Mouse (Mus musculus): ENCODE measurements around the gene Mafg. TPM values are rescaled to one million over a fixed set of nuclear protein-coding genes. Genes with fewer than 3 reads are reported as not detected.

The Mafg gene
- total and polyA plus RNA-seq, 3 experiments: 26.5 to 113 (median 54.0) TPM

GRCm38 (mm10) chr11:120643601-120643987 is 10.2 kb upstream of the Mafg start, which contains the start of gene Pycr1 (continued):
- TF ChIP-seq ELF1 (IDR thresholded peaks at IDR 0.05; ENCODE audit: low read depth, low read length): no peak

DNA sequence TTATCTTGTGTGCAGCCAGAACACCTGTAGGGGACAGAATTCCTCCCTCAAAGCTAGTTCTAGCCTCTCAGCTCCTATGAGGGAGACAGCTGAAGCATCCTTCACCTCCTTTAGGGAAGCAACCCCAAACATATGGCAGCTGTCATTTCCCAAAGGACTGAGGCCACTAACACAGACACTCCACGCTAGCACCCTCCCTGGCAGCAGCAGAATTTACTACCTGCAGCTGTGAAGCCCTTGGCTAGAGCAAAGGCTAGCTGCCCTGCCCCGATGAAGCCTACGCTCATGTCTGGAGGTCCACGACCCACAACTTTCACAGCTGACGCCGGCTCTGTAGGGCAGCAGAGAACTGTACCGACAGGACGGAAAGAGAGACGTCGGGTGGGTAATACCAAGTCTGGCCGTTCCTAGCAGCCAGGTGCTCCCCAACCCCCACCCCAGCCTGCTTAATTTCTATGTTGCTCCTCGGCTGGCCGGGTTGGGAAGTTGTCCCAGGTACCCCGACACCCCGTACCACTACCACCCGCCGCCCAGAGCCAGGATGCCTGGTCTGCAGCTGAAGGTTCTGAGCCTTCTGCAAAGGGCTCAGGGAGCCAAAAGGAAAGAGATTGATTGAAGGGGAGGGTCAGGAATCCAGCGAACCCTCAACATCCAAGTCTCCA is 9.7 kb upstream of the Mafg start:
- Histone ChIP-seq H3K27me3 (ENCODE audit: control insufficient read depth in 1 of 2, insufficient read depth in 2 of 2, low read length in 2 of 2) (no peaks in the 10 kb centered on the region), H3K4me1 (ENCODE audit: control insufficient read depth in 1 of 2, insufficient read depth in 2 of 2, low read length in 2 of 2) (peaks cover 7 to 15% of the 10 kb centered on the region in 2 experiments), H3K4me3 (ENCODE audit: control insufficient read depth in 1 of 2, insufficient read depth in 1 of 2, low read depth in 2 of 2, low read length in 2 of 2) (peak overlapping the region; percentile 54 to 58), H3K9me3 (replicated peaks; ENCODE audit: insufficient read depth, low read length) (no peaks in the 10 kb centered on the region), H3K79me2 (ENCODE audit: control insufficient read depth, insufficient read depth, low read length, poor library complexity) (no peaks in the 10 kb centered on the region), H3K27ac (ENCODE audit: control insufficient read depth, low read depth, low read length) (no peak overlapping the region), H3K36me3 (ENCODE audit: control insufficient read depth in 1 of 2, insufficient read depth in 2 of 2, low read length in 2 of 2) (peaks cover 0 to 8% of the 10 kb centered on the region in 2 experiments; a peak in 2 of 4 replicates), H3K9ac (ENCODE audit: control insufficient read depth, low read depth, low read length, poor library complexity, severe bottlenecking) (peak overlapping the region; percentile 74)
- TF ChIP-seq E2F4 (IDR thresholded peaks at IDR 0.05; ENCODE audit: borderline replicate concordance, low read depth, low read length) (no peak), POLR2A (IDR thresholded peaks at IDR 0.05; ENCODE audit: control insufficient read depth in 1 of 2, insufficient read depth in 1 of 2, low read depth in 1 of 2, low read length in 2 of 2, poor library complexity in 1 of 2) (0 out of 4 replicates have a peak, but pooled peaks of 1 of the 2 experiments have one; percentile 4)
- no peak for DNase-seq (ENCODE audit: low read depth, low spot score)

DNA sequence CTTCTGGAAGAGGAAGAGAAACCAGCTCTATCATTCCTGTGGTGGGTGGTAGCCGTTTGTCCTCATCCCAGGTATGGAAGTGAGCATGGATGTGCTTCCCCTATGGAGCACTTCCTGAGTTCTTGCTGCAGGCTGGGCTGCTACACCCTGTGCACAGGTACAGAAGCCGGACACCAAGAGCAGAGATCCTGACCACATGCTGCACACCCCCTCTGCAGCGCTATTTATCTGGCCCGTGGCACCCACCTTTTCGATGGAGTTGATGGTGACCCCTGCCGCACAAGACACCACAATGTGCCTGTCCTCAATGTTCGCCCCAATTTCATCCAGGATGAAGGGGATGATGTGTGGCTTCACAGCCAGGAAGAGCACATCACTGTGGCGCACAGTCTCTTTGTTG is 8.5 kb upstream of the Mafg start:
- Histone ChIP-seq H3K4me3 (ENCODE audit: control insufficient read depth in 1 of 2, insufficient read depth in 1 of 2, low read depth in 2 of 2, low read length in 2 of 2) (no peak overlapping the region), H3K4me1 (ENCODE audit: control insufficient read depth in 1 of 2, insufficient read depth in 2 of 2, low read length in 2 of 2) (peaks cover 7 to 15% of the 10 kb centered on the region in 2 experiments), H3K79me2 (ENCODE audit: control insufficient read depth, insufficient read depth, low read length, poor library complexity) (no peaks in the 10 kb centered on the region), H3K27ac (ENCODE audit: control insufficient read depth, low read depth, low read length) (no peak overlapping the region), H3K9me3 (replicated peaks; ENCODE audit: insufficient read depth, low read length) (no peaks in the 10 kb centered on the region), H3K36me3 (ENCODE audit: control insufficient read depth in 1 of 2, insufficient read depth in 2 of 2, low read length in 2 of 2) (peaks cover 0 to 8% of the 10 kb centered on the region in 2 experiments; a peak in 2 of 4 replicates), H3K27me3 (ENCODE audit: control insufficient read depth in 1 of 2, insufficient read depth in 2 of 2, low read length in 2 of 2) (no peaks in the 10 kb centered on the region), H3K9ac (ENCODE audit: control insufficient read depth, low read depth, low read length, poor library complexity, severe bottlenecking) (no peak overlapping the region)
- DNase-seq (ENCODE audit: low read depth, low spot score): no peak
- TF ChIP-seq CHD2 (IDR thresholded peaks at IDR 0.05; ENCODE audit: low read length): no peak
- TF ChIP-seq KAT2A (conservative IDR thresholded peaks at IDR 0.05; ENCODE audit: low read depth, low read length): no peak
- no peak for TF ChIP-seq ZC3H11A (IDR thresholded peaks at IDR 0.05; ENCODE audit: low read depth, low read length)
- no peak for TF ChIP-seq NRF1 (IDR thresholded peaks at IDR 0.05; ENCODE audit: insufficient read depth, low read depth, low read length, poor library complexity, severe bottlenecking)
- no peak for TF ChIP-seq POLR2AphosphoS5 (IDR thresholded peaks at IDR 0.05; ENCODE audit: borderline replicate concordance, low read depth, low read length)
- no peak for TF ChIP-seq E2F4 (IDR thresholded peaks at IDR 0.05; ENCODE audit: borderline replicate concordance, low read depth, low read length)
- TF ChIP-seq MEF2A (IDR thresholded peaks at IDR 0.05; ENCODE audit: extremely low read depth, insufficient replicate concordance, low read depth, low read length, poor library complexity, severe bottlenecking): no peak
- TF ChIP-seq USF1 (IDR thresholded peaks at IDR 0.05; ENCODE audit: low read depth, low read length): no peak
- no peak for TF ChIP-seq TCF12 (IDR thresholded peaks at IDR 0.05; ENCODE audit: low read depth, low read length)
- no peak for TF ChIP-seq SMC3 (IDR thresholded peaks at IDR 0.05; ENCODE audit: low read depth, low read length)
- TF ChIP-seq HCFC1 (IDR thresholded peaks at IDR 0.05; ENCODE audit: low read depth, low read length): no peak
- TF ChIP-seq BHLHE40 (IDR thresholded peaks at IDR 0.05; ENCODE audit: borderline replicate concordance, low read depth, low read length): no peak
- no peak for TF ChIP-seq ZKSCAN1 (IDR thresholded peaks at IDR 0.05; ENCODE audit: low read depth, low read length)
- no peak for TF ChIP-seq ELF1 (IDR thresholded peaks at IDR 0.05; ENCODE audit: low read depth, low read length)
- no peak for TF ChIP-seq RAD21 (IDR thresholded peaks at IDR 0.05; ENCODE audit: low read depth, low read length)
- no peak for TF ChIP-seq MXI1 (IDR thresholded peaks at IDR 0.05; ENCODE audit: low read depth, low read length)
- no peak for TF ChIP-seq ETS1 (IDR thresholded peaks at IDR 0.05; ENCODE audit: low read depth, low read length)
- no peak for TF ChIP-seq ZNF384 (IDR thresholded peaks at IDR 0.05; ENCODE audit: low read depth, low read length)
